Comparison of ENCODE assay signal across 13 mouse cellular contexts in genomic region chr8:114561191-114561590, GRCm38 (mm10).
"Had no signal": no experiment of that assay in that cellular context is flagged by ENCODE, and none has a peak within 500 bp of the region (broad histone marks: within the 10 kb centered on the region; RNA-seq: fewer than 3 reads in every experiment).

No protein-coding gene starts in this region.

- H3K9ac ChIP-seq: hindbrain, embryonic 14.5 days; limb, embryonic 13.5 days; neural tube, embryonic 15.5 days had no signal

- H3K4me2 ChIP-seq: hindbrain, embryonic 14.5 days; limb, embryonic 13.5 days; neural tube, embryonic 15.5 days had no signal

- H3K4me3 ChIP-seq: limb, embryonic 13.5 days; midbrain, embryonic 10.5 days; myocyte; neural tube, embryonic 15.5 days had no signal

- H3K27ac ChIP-seq: hindbrain, embryonic 14.5 days; kidney, postnatal 0 days; limb, embryonic 13.5 days; midbrain, embryonic 10.5 days; neural tube, embryonic 15.5 days had no signal

- DNase-seq: kidney, adult 11 months; left cerebral cortex, postnatal 4 days; lung, adult 18-20 months; midbrain, embryonic 14.5 days; right cerebral cortex, adult 18-20 months; right cerebral cortex, postnatal 25 days; thymus, postnatal 36 days had no signal

- H3K36me3 ChIP-seq: limb, embryonic 13.5 days; midbrain, embryonic 10.5 days; neural tube, embryonic 15.5 days had no signal

- H3K9me3 ChIP-seq: limb, embryonic 13.5 days; midbrain, embryonic 10.5 days; neural tube, embryonic 15.5 days had no signal
